Mouse (Mus musculus): Measurements from ENCODE around the gene Gab2. TPM values are rescaled to one million over a fixed set of nuclear protein-coding genes. Genes with fewer than 3 reads are reported as not detected.

Gab2 gene
- polyA plus RNA-seq, 1 experiment from 2014 or later = 16.9 TPM

- Histone ChIP-seq H3K9ac (replicated peaks; ENCODE audit: low read depth, low read length) (no peak overlapping the region), H3K36me3 (ENCODE audit: control insufficient read depth, insufficient read depth) (no peaks in the 10 kb centered on the region), H3K9me3 (ENCODE audit: control insufficient read depth, low read length) (no peaks in the 10 kb centered on the region), H3K27me3 (replicated peaks; ENCODE audit: control insufficient read depth, insufficient read depth, low read length) (no peaks in the 10 kb centered on the region), H3K4me1 (replicated peaks; ENCODE audit: control insufficient read depth, insufficient read depth, low read length) (peaks cover 20% of the 10 kb centered on the region), H3K27ac (ENCODE audit: low read length) (no peak overlapping the region), H3K4me3 (replicated peaks; ENCODE audit: low read length) (no peak overlapping the region), H3K4me2 (ENCODE audit: low read length) (no peak overlapping the region)
- no peak for ATAC-seq
- WGBS = 85% methylated on average over 5 of the region's 5 CpGs
Measured at GRCm38 (mm10) chr7:97348836-97349235, 267.4 kb downstream of the Gab2 start.

- WGBS = 89% methylated on average over 6 of the region's 6 CpGs
- H3K4me2 ChIP-seq (ENCODE audit: low read length) = no peak overlapping the region
- H3K4me1 ChIP-seq (replicated peaks; ENCODE audit: control insufficient read depth, insufficient read depth, low read length) = peaks cover 20% of the 10 kb centered on the region
- H3K36me3 ChIP-seq (ENCODE audit: control insufficient read depth, insufficient read depth) = no peaks in the 10 kb centered on the region
- no peak overlapping the region for H3K27ac ChIP-seq (ENCODE audit: low read length)
- H3K9ac ChIP-seq (replicated peaks; ENCODE audit: low read depth, low read length) = no peak overlapping the region
- no peaks in the 10 kb centered on the region for H3K27me3 ChIP-seq (replicated peaks; ENCODE audit: control insufficient read depth, insufficient read depth, low read length)
- no peaks in the 10 kb centered on the region for H3K9me3 ChIP-seq (ENCODE audit: control insufficient read depth, low read length)
- no peak for ATAC-seq
- no peak overlapping the region for H3K4me3 ChIP-seq (replicated peaks; ENCODE audit: low read length)
Measured at GRCm38 (mm10) chr7:97349438-97349837, 268.1 kb downstream of the Gab2 start.

- no peaks in the 10 kb centered on the region for H3K27me3 ChIP-seq (replicated peaks; ENCODE audit: control insufficient read depth, insufficient read depth, low read length)
- H3K4me2 ChIP-seq (ENCODE audit: low read length) = no peak overlapping the region
- H3K4me3 ChIP-seq (replicated peaks; ENCODE audit: low read length) = no peak overlapping the region
- no peak overlapping the region for H3K9ac ChIP-seq (replicated peaks; ENCODE audit: low read depth, low read length)
- no peaks in the 10 kb centered on the region for H3K9me3 ChIP-seq (ENCODE audit: control insufficient read depth, low read length)
- 87% methylated on average over 5 of the region's 5 CpGs for WGBS
- H3K27ac ChIP-seq (ENCODE audit: low read length) = no peak overlapping the region
- H3K36me3 ChIP-seq (ENCODE audit: control insufficient read depth, insufficient read depth) = no peaks in the 10 kb centered on the region
- ATAC-seq = no peak
- H3K4me1 ChIP-seq (replicated peaks; ENCODE audit: control insufficient read depth, insufficient read depth, low read length) = peaks cover 9% of the 10 kb centered on the region; the same call in 1 of the 2 replicates
Measured at GRCm38 (mm10) chr7:97350891-97351290, 269.5 kb downstream of the Gab2 start.

GRCm38 (mm10) chr7:97351792-97352513 lies 270.6 kb downstream of the Gab2 start:
- WGBS = 81% methylated on average over 11 of the region's 11 CpGs
- Histone ChIP-seq H3K4me2 (ENCODE audit: low read length) (no peak overlapping the region), H3K27ac (ENCODE audit: low read length) (no peak overlapping the region), H3K4me1 (replicated peaks; ENCODE audit: control insufficient read depth, insufficient read depth, low read length) (no peaks in the 10 kb centered on the region), H3K9me3 (ENCODE audit: control insufficient read depth, low read length) (no peaks in the 10 kb centered on the region), H3K27me3 (replicated peaks; ENCODE audit: control insufficient read depth, insufficient read depth, low read length) (no peaks in the 10 kb centered on the region), H3K36me3 (ENCODE audit: control insufficient read depth, insufficient read depth) (no peaks in the 10 kb centered on the region), H3K4me3 (replicated peaks; ENCODE audit: low read length) (no peak overlapping the region), H3K9ac (replicated peaks; ENCODE audit: low read depth, low read length) (no peak overlapping the region)
- ATAC-seq = no peak

GRCm38 (mm10) chr7:97353356-97353755 lies 272.0 kb downstream of the Gab2 start:
- Histone ChIP-seq H3K4me2 (ENCODE audit: low read length) (no peak overlapping the region), H3K4me1 (replicated peaks; ENCODE audit: control insufficient read depth, insufficient read depth, low read length) (no peaks in the 10 kb centered on the region), H3K27ac (ENCODE audit: low read length) (no peak overlapping the region), H3K36me3 (ENCODE audit: control insufficient read depth, insufficient read depth) (no peaks in the 10 kb centered on the region), H3K4me3 (replicated peaks; ENCODE audit: low read length) (no peak overlapping the region), H3K9me3 (ENCODE audit: control insufficient read depth, low read length) (no peaks in the 10 kb centered on the region), H3K27me3 (replicated peaks; ENCODE audit: control insufficient read depth, insufficient read depth, low read length) (no peaks in the 10 kb centered on the region), H3K9ac (replicated peaks; ENCODE audit: low read depth, low read length) (no peak overlapping the region)
- 92% methylated on average over 6 of the region's 6 CpGs for WGBS
- no peak for ATAC-seq

- H3K4me1 ChIP-seq (replicated peaks; ENCODE audit: control insufficient read depth, insufficient read depth, low read length) = no peaks in the 10 kb centered on the region
- 41% methylated on average over 13 of the region's 13 CpGs for WGBS
Measured at GRCm38 (mm10) chr7:97355068-97355841, 273.9 kb downstream of the Gab2 start.

GRCm38 (mm10) chr7:97356253-97356652 lies 274.9 kb downstream of the Gab2 start:
- no peak overlapping the region for H3K4me2 ChIP-seq (ENCODE audit: low read length)
- no peak for ATAC-seq
- no peaks in the 10 kb centered on the region for H3K27me3 ChIP-seq (replicated peaks; ENCODE audit: control insufficient read depth, insufficient read depth, low read length)
- H3K27ac ChIP-seq (ENCODE audit: low read length) = no peak overlapping the region
- H3K4me1 ChIP-seq (replicated peaks; ENCODE audit: control insufficient read depth, insufficient read depth, low read length) = no peaks in the 10 kb centered on the region
- H3K4me3 ChIP-seq (replicated peaks; ENCODE audit: low read length) = no peak overlapping the region
- no peak overlapping the region for H3K9ac ChIP-seq (replicated peaks; ENCODE audit: low read depth, low read length)
- no peaks in the 10 kb centered on the region for H3K36me3 ChIP-seq (ENCODE audit: control insufficient read depth, insufficient read depth)
- WGBS = 65% methylated on average over 5 of the region's 5 CpGs
- no peaks in the 10 kb centered on the region for H3K9me3 ChIP-seq (ENCODE audit: control insufficient read depth, low read length)

More at GRCm38 (mm10) chr7:97355068-97355841, 273.9 kb downstream of the Gab2 start:
- Histone ChIP-seq H3K9me3 (ENCODE audit: control insufficient read depth, low read length) (no peaks in the 10 kb centered on the region), H3K27me3 (replicated peaks; ENCODE audit: control insufficient read depth, insufficient read depth, low read length) (no peaks in the 10 kb centered on the region), H3K27ac (ENCODE audit: low read length) (no peak overlapping the region), H3K9ac (replicated peaks; ENCODE audit: low read depth, low read length) (no peak overlapping the region), H3K36me3 (ENCODE audit: control insufficient read depth, insufficient read depth) (no peaks in the 10 kb centered on the region), H3K4me2 (ENCODE audit: low read length) (no peak overlapping the region), H3K4me3 (replicated peaks; ENCODE audit: low read length) (no peak overlapping the region)
- no peak for ATAC-seq

- Histone ChIP-seq H3K4me3 (replicated peaks; ENCODE audit: low read length) (no peak overlapping the region), H3K36me3 (ENCODE audit: control insufficient read depth, insufficient read depth) (no peaks in the 10 kb centered on the region), H3K9me3 (ENCODE audit: control insufficient read depth, low read length) (no peaks in the 10 kb centered on the region), H3K27me3 (replicated peaks; ENCODE audit: control insufficient read depth, insufficient read depth, low read length) (no peaks in the 10 kb centered on the region), H3K4me2 (ENCODE audit: low read length) (no peak overlapping the region), H3K4me1 (replicated peaks; ENCODE audit: control insufficient read depth, insufficient read depth, low read length) (no peaks in the 10 kb centered on the region), H3K27ac (ENCODE audit: low read length) (no peak overlapping the region), H3K9ac (replicated peaks; ENCODE audit: low read depth, low read length) (no peak overlapping the region)
- no peak for ATAC-seq
- 74% methylated on average over 5 of the region's 5 CpGs for WGBS
Measured at GRCm38 (mm10) chr7:97356875-97357276, 275.5 kb downstream of the Gab2 start.

- Histone ChIP-seq H3K9ac (replicated peaks; ENCODE audit: low read depth, low read length) (no peak overlapping the region), H3K27ac (ENCODE audit: low read length) (no peak overlapping the region), H3K4me1 (replicated peaks; ENCODE audit: control insufficient read depth, insufficient read depth, low read length) (no peaks in the 10 kb centered on the region), H3K36me3 (ENCODE audit: control insufficient read depth, insufficient read depth) (no peaks in the 10 kb centered on the region), H3K4me3 (replicated peaks; ENCODE audit: low read length) (no peak overlapping the region), H3K27me3 (replicated peaks; ENCODE audit: control insufficient read depth, insufficient read depth, low read length) (no peaks in the 10 kb centered on the region), H3K9me3 (ENCODE audit: control insufficient read depth, low read length) (no peaks in the 10 kb centered on the region), H3K4me2 (ENCODE audit: low read length) (no peak overlapping the region)
- WGBS = 74% methylated on average over 3 of the region's 3 CpGs
- ATAC-seq = no peak
Measured at GRCm38 (mm10) chr7:97357840-97358239, 276.5 kb downstream of the Gab2 start.

Data from forebrain, embryonic 16.5 days (tissue).